Mouse (Mus musculus): Measurements from ENCODE around the gene Vwc2.

Gene Vwc2

GRCm38 (mm10) chr11:11113576-11114233, at the start of gene Vwc2:
Gene Vwc2, plus strand, starts transcription at chr11:11114223.
- DNase-seq = no peak

- no peak for DNase-seq
Measured at GRCm38 (mm10) chr11:11088162-11088756, 25.8 kb upstream of the Vwc2 start.

- no peak for DNase-seq
Measured at GRCm38 (mm10) chr11:11097606-11098005, 16.4 kb upstream of the Vwc2 start.

- DNase-seq = no peak
Measured at GRCm38 (mm10) chr11:11098282-11098681, 15.7 kb upstream of the Vwc2 start.

GRCm38 (mm10) chr11:11099011-11099410, 15.0 kb upstream of the Vwc2 start:
- DNase-seq = no peak

GRCm38 (mm10) chr11:11102182-11102581, 11.8 kb upstream of the Vwc2 start:
- no peak for DNase-seq

GRCm38 (mm10) chr11:11102620-11103019, 11.4 kb upstream of the Vwc2 start:
- DNase-seq = no peak

GRCm38 (mm10) chr11:11108922-11109321, 5.1 kb upstream of the Vwc2 start:
- no peak for DNase-seq

- DNase-seq = no peak
Measured at GRCm38 (mm10) chr11:11114234-11115030, 409 bp downstream of the Vwc2 start.

- no peak for DNase-seq
Measured at GRCm38 (mm10) chr11:11115031-11115647, 1.1 kb downstream of the Vwc2 start.

GRCm38 (mm10) chr11:11115648-11116590, 1.9 kb downstream of the Vwc2 start:
- no peak for DNase-seq

GRCm38 (mm10) chr11:11116736-11117135, 2.7 kb downstream of the Vwc2 start:
- DNase-seq = no peak

GRCm38 (mm10) chr11:11122866-11123265, 8.8 kb downstream of the Vwc2 start:
- no peak for DNase-seq

GRCm38 (mm10) chr11:11131414-11132077, 17.5 kb downstream of the Vwc2 start:
- DNase-seq = no peak

- DNase-seq = no peak
Measured at GRCm38 (mm10) chr11:11140622-11141021, 26.6 kb downstream of the Vwc2 start.

- no peak for DNase-seq
Measured at GRCm38 (mm10) chr11:11152681-11153080, 38.7 kb downstream of the Vwc2 start.

GRCm38 (mm10) chr11:11171396-11171795, 57.4 kb downstream of the Vwc2 start:
- DNase-seq = no peak

- DNase-seq = no peak
Measured at GRCm38 (mm10) chr11:11175259-11175658, 61.2 kb downstream of the Vwc2 start.

GRCm38 (mm10) chr11:11182705-11183104, 68.7 kb downstream of the Vwc2 start:
- no peak for DNase-seq

GRCm38 (mm10) chr11:11223162-11223561, 109.1 kb downstream of the Vwc2 start:
- DNase-seq = no peak

- DNase-seq = peak; percentile 3
Measured at GRCm38 (mm10) chr11:11239346-11239745, 125.3 kb downstream of the Vwc2 start.

All from thymus, postnatal 25 days (tissue).